Mouse (Mus musculus) frontal cortex, postnatal 36 days (tissue): ENCODE data around the gene Eif4e1b.
"Not testable (repeated sequence)": the region's sequence is repeated elsewhere in the genome, so short reads cannot be mapped to it uniquely, and the experiment has no call there.

ENCODE experiments used
- DNase-seq, 2 experiments: peaks; one replicate each; pipeline ENCODE4 v3.0.0; 2022; ENCODE audit warnings: low spot score in 2 of 2

The Eif4e1b gene

GRCm38 (mm10) chr13:54759496-54759895 is 24.3 kb upstream of the Eif4e1b start:
- no peak for DNase-seq

DNA sequence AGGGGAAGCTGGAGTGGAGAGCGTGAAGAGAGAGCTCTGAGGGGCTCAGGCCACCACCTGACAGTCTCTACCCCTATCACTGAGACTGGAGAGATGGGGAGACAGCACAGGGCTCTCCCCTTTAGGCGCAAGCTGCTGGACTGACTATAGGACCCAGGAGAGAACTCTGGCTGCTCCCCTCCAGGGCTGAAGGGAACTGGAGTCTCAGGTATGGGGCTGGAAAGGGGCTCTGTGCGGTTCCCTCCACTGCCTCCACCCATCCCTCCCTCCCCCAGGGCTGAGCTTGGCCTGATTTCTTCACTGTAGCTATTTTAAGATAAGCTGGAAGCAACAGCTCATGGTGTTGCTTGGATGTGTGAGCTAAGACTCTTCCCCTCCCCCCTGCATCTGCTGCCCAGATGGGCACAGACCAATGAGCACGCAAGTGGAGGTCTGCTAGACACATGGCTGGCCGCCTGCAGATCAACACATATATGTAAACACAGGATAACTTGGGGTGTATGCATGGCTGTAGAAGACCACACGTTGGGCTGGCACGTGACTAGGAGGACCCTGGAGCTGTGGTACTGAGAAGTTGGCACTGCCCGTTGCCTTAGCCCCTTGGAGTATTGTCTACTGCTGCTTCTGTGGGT is 23.5 kb upstream of the Eif4e1b start:
- peak; percentile 81 to 93 for DNase-seq

GRCm38 (mm10) chr13:54760906-54761305 is 22.9 kb upstream of the Eif4e1b start:
- DNase-seq = no peak

DNA sequence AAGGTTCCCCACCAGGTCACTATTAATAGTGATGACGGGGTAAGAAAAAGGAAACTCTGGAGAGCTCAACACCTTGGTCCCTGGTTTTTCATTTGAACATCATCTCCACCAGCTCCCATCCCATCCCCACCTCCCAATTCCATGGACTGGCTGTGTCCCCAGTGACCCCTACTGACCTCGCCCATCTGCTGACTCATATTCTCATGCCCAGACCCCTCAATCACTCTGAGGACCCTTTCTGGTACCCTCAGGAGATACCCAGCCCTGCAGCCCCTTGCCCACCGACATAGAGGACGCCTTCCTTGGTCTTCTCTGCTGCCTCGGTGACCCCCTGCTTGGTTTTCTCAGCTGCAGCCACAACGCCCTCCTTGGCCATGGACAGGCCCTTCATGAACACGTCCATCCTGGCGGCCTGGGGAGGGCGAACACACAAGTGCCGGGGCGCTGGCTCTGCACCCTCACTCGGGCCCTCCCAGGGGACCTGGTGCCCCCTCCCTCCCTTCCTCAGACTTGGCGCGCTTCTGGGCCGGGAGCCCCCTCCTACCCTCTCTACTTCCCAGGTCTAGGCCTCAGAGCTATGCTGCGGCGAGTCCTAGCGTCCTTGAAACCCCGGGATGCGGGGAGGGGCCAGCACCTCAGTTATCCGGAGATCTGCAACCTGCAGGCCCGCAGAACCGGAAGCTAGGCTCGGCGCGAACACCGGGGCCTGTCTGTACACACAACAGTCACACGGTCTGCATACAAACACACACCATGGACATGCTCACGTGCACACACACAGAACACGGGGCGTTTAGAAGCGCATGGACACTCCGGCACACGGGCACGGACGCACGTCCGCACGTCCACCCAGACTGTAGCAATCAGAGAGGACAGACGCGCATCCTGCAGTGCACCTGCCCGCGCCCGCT is 18.3 kb upstream of the Eif4e1b start:
- peak in 1 of 2 experiments; percentile 55 for DNase-seq

DNA sequence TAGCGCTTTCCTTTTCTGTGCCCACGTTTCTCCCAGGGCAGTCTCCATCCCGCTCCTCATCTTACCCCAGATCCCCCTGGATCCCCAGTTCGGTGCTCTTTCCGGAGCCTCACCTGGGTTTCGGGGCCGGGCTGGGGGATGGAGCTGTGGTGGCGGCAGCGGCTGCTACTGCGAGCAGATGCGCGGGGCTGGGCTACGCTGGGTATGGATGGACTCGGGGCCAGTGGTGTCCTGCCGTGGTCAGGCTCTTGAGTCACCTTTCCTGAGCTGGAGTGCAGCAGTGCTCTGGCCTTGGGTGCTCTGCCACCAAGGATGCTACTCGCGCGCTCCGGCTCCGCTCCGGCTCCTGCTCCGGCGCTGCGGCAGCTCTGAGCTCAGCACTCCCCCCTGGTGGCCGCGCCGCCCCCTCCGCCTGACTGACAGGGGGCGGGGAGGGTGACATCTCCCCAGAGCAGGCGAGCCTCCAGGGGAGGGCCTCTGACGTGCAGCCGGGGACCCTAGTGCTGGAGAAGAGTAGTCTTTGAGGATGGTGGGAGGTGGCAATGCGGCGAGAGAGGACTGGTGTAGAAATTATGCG is 17.5 kb upstream of the Eif4e1b start, which contains the start of gene Sncb:
Sncb (minus strand) TSS at position 404 of the 577 bp plus-strand sequence.
- DNase-seq = peak; percentile 86

- DNase-seq = no peak
Observed at GRCm38 (mm10) chr13:54767012-54767411, 16.8 kb upstream of the Eif4e1b start.

DNA sequence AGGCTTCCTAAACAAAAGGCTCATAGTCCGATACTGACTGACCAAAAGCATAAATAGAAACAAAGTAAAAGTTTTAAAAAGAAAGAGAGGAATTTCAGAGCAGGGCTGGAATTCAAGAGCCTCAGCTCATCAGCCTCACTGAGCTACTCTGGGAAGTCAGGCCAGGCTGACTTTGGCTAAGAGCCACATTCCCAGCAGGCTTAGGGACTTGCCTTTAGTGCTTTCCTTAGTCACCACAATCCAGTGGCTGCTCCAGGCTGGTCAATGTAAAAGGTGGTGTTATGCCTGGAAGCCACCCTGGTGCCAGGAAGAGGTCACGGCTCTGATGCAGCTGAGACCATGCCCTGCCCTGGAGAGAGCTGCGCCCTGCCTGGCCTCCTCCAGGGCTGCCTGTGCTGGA is 3.2 kb upstream of the Eif4e1b start:
- DNase-seq = peak; percentile 61 to 73

DNA sequence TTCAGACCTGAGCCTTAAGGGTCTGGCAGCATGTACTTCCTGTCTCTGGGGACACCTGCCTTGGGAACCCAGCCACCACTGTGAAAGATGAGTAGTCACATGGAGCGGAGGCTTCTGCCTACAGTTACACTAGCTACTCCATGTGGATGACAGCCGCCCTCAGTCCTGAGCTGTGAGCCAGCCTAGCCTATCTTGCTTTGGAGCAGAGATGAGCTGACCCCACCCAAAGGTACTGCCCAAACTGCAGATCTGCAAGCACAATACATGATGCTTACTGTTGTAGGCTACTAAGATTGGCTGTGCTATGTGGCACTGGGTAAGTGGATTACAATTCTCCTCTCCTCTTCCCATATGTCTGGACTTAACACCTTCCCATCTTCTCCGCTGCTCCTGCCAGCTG is 2.7 kb upstream of the Eif4e1b start:
- peak; percentile 55 to 68 for DNase-seq

GRCm38 (mm10) chr13:54783235-54783634 is 563 bp upstream of the Eif4e1b start:
- no peak for DNase-seq

DNA sequence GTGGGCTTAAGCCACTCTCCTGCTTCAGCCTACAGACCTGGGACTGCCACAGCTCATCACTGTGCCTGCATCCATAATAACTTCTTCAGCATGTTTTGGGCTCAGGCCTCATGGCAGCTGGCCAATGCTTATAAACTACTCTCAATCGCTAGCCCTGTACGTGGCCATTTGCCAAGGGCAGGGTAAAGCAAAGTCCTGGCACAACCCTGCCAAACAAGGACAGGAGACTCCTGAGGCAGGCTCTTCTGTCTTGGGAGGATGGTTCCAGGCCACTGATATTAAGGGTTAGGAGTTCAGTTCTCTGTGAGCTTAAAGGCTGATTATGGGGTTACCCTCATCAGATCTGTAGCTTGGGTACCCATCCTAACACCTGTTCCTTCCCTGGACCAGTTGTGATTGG is 3.8 kb downstream of the Eif4e1b start:
- not testable (repeated sequence) for DNase-seq

- peak; percentile 93 for DNase-seq
Observed at GRCm38 (mm10) chr13:54788740-54789560, 5.2 kb downstream of the Eif4e1b start, which contains the start of gene Tspan17. TSS of gene Tspan17 (plus strand) at chr13:54789377.

DNA sequence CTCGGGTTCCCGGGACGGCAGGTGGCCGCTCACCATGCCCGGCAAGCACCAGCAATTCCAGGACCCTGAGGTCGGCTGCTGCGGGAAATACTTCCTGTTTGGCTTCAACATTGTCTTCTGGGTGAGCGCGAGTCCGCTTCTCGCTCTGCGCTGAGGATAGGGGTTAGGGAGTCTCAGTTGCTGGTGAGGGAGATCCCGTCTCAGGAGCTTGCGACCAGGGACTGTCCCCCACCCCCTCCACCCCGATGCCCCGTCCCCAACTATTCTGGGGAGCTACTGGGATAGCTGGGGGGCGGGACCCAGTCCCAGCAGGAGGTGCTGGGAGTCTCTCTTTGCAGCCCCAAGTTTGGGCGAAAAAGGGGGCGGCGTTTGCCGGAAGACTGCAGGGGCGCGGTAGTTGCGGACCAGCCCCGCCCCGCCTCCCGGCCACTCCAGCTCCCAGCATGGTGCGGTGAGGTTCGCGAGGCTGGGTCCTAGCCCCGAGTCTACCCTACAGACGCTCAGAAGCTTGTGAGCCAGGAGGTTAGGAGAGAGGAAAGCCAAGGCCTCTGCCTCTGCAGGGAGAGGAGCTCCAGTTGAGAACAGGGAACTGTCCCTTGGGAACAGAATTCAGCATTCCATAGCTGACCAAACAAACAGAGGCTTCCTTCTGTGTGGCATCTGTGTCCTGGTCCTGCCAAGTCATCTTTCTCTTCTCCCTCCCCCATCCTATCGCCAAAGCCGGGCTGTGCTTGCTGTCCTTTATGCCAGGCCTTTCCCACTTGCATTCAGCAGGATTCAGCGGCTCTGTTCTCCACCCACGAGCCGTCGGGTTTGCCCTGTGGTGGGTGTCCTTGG is 6.0 kb downstream of the Eif4e1b start:
- peak; percentile 51 to 61 for DNase-seq

DNA sequence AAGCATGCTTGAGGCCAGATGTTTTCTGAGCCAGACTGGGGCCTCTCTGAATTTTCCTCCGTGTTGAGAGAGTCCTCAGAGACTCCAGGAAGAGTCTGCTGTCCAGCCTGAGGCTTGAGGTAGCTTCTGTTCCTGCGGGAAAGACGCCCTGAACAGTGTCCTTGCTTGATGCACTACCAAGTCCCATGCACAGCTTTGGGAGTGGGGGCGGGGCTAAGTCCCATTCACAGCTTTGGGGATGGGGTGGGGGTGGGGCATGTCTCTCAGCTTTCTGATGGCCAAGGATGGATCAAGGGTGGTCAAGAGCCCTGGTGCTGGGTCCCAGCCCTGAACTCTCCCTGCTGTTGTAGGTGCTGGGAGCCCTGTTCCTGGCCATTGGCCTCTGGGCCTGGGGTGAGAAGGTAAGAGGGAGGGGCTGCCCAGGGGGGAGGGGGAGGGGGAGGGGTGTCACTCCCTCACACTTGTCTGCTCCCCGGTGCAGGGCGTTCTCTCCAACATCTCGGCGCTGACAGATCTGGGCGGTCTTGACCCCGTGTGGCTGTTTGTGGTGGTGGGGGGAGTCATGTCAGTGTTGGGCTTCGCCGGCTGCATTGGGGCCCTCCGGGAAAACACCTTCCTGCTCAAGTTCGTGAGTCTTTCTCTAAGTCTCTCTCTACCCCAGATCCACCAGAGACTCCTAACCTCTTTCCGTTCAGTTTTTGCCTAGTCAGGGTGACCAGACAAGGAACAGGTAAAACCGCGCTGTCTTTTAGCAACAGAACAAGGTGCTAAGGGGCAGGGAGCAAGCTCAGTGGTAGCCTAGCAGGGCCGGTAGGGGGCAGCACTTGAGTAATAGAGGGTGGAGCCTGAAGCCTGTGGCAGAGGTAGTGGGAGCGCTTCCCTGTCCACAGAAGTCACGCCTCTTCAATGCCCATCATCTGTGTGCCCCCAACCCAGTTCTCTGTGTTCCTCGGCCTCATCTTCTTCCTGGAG is 8.7 kb downstream of the Eif4e1b start:
- no peak for DNase-seq

DNA sequence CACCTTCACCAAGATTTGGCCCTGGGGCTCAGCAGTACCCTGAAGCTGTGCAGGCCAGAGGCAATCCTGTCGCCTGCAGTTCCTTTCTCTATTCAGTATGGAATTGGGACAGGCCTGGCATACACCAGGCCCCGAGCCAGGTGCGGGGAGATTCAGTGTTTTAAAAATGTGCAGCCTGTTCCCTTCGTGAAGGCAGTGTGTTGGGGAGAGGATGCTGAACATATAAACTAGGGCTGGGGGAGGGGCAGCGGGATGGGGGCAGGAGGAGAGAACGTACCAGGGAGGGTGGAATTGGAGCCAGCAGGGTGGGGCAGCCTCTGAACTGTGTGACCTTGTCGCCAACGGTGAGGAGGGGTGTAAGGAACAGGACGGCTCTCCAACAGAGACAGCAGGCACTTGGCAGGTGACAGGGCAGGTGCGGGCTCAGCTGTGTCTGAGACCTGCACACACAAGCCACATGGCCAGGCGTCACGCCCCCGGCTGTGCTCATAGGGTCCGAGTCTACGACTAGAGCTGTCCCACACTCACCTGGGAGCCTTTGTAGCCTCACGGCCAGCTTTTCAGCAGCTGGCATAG is 10.3 kb downstream of the Eif4e1b start:
- DNase-seq = peak; percentile 47 to 57

DNA sequence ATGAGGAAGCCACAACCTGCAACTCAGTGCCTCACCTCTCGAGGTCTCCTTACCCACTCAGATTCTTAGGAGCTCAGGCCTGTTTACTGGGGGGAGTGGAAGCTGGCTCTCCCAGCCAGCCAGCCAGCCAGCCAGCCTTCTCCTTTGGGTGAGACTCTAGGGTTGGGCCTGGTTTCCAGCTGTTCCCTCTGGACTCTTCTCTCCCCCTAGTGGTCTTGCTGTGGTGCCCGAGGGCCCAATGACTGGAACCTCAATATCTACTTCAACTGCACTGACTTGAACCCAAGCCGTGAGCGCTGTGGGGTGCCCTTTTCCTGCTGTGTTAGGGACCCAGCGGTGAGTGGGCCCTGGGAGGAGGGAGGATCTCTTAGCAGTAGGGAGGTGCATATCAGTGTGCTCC is 11.0 kb downstream of the Eif4e1b start:
- DNase-seq = no peak

DNA sequence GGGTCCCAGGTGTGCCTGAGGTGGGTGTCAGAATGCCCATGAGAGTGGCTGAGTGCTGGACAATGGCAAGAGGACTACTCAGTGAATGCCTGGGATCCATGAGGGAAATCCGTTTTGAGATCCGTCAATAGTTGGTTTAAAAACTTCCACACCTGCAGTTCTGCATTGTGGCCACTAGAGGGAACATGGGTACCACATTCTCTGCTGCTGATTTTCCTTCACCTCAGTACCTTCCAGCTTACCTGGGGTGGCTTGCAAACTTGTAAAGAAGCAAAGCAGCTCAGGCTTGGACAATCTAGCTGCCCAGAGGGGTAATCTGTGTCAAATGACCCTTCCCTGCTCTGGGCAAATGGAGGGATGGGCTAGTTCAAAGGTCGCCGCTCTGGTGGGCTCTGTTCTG is 13.6 kb downstream of the Eif4e1b start:
- DNase-seq = peak in 1 of 2 experiments; percentile 73

DNA sequence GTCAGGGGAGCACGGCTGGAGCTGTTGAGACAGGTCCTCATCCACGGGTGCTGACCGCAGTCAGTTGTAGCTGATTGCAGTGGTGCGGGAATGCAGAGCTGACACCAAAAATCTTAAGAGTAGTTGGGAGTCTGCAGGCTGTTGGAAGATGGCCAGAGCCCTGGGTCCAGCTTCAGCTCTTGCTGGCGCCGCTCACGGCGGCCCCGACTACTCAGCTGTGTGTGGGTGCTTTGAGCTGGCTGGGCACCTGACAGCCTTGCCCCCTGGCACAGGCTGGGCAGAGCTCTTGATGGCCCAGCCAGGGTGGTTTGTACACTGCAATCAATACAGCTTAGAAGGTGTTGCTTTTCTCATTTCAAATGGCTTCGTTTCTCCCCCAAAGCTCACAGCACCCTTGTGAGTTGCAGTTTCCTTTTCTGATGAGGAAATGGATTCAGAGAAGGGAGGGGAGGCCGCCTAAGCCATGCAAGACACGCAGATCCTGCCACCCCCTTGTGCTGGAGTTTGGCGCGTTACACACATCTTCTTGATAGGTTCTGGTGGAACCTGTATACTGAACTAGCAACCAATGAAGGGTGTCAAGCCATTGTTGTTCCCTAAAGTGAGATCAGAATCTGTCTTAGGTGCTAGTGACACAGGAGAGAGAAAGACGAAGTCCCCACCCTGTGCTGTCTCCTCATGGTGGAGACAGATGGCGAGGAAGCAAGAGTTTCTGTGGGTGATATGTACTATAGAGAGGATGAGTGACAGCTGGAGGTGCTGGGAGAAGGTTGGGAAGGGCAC is 14.3 kb downstream of the Eif4e1b start:
- peak; percentile 60 to 73 for DNase-seq

DNA sequence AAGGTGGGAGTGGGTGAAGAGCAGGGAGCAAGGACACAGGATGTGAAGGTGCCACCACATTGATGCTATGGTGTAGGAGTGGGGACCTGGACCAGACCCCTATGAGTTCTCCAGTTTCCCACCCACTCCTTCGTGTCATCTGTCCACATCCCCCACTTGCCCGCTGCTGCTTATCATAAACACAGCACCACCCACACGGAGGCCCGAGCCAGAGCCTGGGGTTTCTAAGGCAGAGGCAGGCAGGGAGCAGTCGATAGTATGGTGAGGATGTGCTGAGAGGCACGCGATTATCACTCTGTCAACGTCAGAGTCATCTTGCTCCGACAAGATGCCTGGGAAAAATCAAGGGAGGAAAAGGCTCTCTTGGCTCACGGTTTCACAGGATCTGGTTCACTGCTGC is 14.9 kb downstream of the Eif4e1b start:
- peak; percentile 77 to 82 for DNase-seq
